Mouse (Mus musculus): ENCODE results near the gene Saxo1. TPM values are rescaled to one million over a fixed set of nuclear protein-coding genes. Genes with fewer than 3 reads are reported as not detected.

The Saxo1 gene
- total and polyA plus RNA-seq, 3 experiments: not detected

DNA sequence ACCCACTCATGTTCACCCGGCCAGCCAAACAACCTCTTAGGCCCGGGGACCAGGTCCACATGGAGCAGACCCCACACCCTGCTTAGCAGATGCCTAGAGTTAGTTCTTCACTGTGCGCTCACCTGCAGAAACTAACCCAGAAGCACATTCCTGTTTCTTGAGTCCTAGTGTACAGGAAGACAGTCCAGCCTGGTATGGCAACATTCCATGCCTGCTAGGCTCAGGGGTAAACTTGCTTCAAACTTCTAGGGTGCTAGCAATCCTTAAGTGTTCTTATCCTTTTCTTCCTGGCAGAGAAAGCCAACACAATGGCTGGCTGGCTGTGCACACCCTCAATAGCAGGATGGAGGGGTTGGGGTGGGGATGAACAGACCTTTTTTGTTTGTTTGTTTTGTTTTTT lies 147.2 kb downstream of the Saxo1 start:
- DNase-seq (ENCODE audit: low read depth, low spot score): no peak
- TF ChIP-seq ETS1 (IDR thresholded peaks at IDR 0.05; ENCODE audit: low read depth, low read length) (no peak), USF1 (IDR thresholded peaks at IDR 0.05; ENCODE audit: low read depth, low read length) (no peak), SIN3A (IDR thresholded peaks at IDR 0.05; ENCODE audit: low read length) (no peak), EP300 (IDR thresholded peaks at IDR 0.05; ENCODE audit: low read depth in 1 of 2, low read length in 2 of 2) (no peak), CTCF (IDR thresholded peaks at IDR 0.05 in 2 of 3, conservative IDR thresholded peaks at IDR 0.05 in 1 of 3; ENCODE audit: control insufficient read depth in 1 of 3, insufficient read depth in 1 of 3, low read depth in 2 of 3, low read length in 3 of 3, poor library complexity in 1 of 3, severe bottlenecking in 1 of 3) (no peak), USF2 (IDR thresholded peaks at IDR 0.05; ENCODE audit: borderline replicate concordance in 1 of 2, insufficient read depth in 1 of 2, low read depth in 1 of 2, low read length in 2 of 2) (no peak), RCOR1 (IDR thresholded peaks at IDR 0.05; ENCODE audit: low read depth, low read length) (no peak), MEF2A (IDR thresholded peaks at IDR 0.05; ENCODE audit: extremely low read depth, insufficient replicate concordance, low read depth, low read length, poor library complexity, severe bottlenecking) (no peak), BHLHE40 (IDR thresholded peaks at IDR 0.05; ENCODE audit: borderline replicate concordance, low read depth, low read length) (no peak)
- Histone ChIP-seq H3K9ac (ENCODE audit: control insufficient read depth, low read depth, low read length, poor library complexity, severe bottlenecking) (no peak overlapping the region), H3K79me2 (ENCODE audit: control insufficient read depth, insufficient read depth, low read length, poor library complexity) (no peaks in the 10 kb centered on the region), H3K4me1 (ENCODE audit: control insufficient read depth in 1 of 2, insufficient read depth in 2 of 2, low read length in 2 of 2) (no peaks in the 10 kb centered on the region), H3K27ac (ENCODE audit: control insufficient read depth, low read depth, low read length) (no peak overlapping the region), H3K9me3 (replicated peaks; ENCODE audit: insufficient read depth, low read length) (no peaks in the 10 kb centered on the region), H3K27me3 (ENCODE audit: control insufficient read depth in 1 of 2, insufficient read depth in 2 of 2, low read length in 2 of 2) (no peaks in the 10 kb centered on the region), H3K36me3 (ENCODE audit: control insufficient read depth in 1 of 2, insufficient read depth in 2 of 2, low read length in 2 of 2) (no peaks in the 10 kb centered on the region), H3K4me3 (ENCODE audit: control insufficient read depth in 1 of 2, insufficient read depth in 1 of 2, low read depth in 2 of 2, low read length in 2 of 2) (no peak overlapping the region)

DNA sequence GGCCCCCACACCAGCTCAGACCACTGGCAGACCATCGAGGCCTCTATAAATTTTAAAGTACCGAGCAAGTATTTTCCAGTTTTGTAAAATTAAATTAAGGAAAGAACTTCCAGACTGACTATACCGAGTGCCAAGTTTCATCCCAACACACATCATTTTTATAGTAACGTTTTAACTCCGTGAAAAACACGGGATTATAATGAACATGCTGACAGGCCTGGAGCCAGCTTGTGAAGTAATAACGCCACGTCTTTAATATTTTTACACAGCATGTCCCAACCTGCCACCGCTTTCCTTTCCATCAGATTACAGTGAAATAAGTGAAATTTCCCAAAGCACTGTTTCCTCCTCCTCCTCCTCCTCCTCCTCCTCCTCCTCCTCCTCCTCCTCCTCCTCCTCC lies 149.7 kb downstream of the Saxo1 start:
- no peak overlapping the region for H3K4me3 ChIP-seq (ENCODE audit: control insufficient read depth in 1 of 2, insufficient read depth in 1 of 2, low read depth in 2 of 2, low read length in 2 of 2)
- H3K27ac ChIP-seq (ENCODE audit: control insufficient read depth, low read depth, low read length): no peak overlapping the region
- no peaks in the 10 kb centered on the region for H3K79me2 ChIP-seq (ENCODE audit: control insufficient read depth, insufficient read depth, low read length, poor library complexity)
- no peaks in the 10 kb centered on the region for H3K4me1 ChIP-seq (ENCODE audit: control insufficient read depth in 1 of 2, insufficient read depth in 2 of 2, low read length in 2 of 2)
- no peaks in the 10 kb centered on the region for H3K27me3 ChIP-seq (ENCODE audit: control insufficient read depth in 1 of 2, insufficient read depth in 2 of 2, low read length in 2 of 2)
- H3K9ac ChIP-seq (ENCODE audit: control insufficient read depth, low read depth, low read length, poor library complexity, severe bottlenecking): no peak overlapping the region
- no peak for DNase-seq (ENCODE audit: low read depth, low spot score)
- H3K36me3 ChIP-seq (ENCODE audit: control insufficient read depth in 1 of 2, insufficient read depth in 2 of 2, low read length in 2 of 2): no peaks in the 10 kb centered on the region
- TF ChIP-seq ZMIZ1 (IDR thresholded peaks at IDR 0.05; ENCODE audit: low read depth, low read length) (no peak), ZNF384 (IDR thresholded peaks at IDR 0.05; ENCODE audit: low read depth, low read length) (no peak), RCOR1 (IDR thresholded peaks at IDR 0.05; ENCODE audit: low read depth, low read length) (no peak)
- no peaks in the 10 kb centered on the region for H3K9me3 ChIP-seq (replicated peaks; ENCODE audit: insufficient read depth, low read length)

DNA sequence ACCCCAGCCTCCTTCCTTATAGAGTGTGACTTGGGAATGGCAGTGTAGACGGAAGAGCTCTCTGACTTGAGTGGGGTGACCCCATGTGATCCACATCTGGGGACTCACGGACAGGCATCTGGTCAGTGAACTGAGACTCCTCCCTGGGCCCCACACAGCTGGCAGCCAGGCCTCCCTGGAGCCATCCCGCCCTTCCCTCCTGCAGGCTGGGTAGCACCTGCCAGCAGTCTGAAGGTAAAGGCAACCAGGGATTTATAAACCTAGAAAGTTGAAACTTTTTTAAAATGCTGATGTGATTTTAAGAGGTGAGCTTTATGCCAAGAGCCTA lies 151.0 kb downstream of the Saxo1 start:
- Histone ChIP-seq H3K4me3 (ENCODE audit: control insufficient read depth in 1 of 2, insufficient read depth in 1 of 2, low read depth in 2 of 2, low read length in 2 of 2) (no peak overlapping the region), H3K27me3 (ENCODE audit: control insufficient read depth in 1 of 2, insufficient read depth in 2 of 2, low read length in 2 of 2) (no peaks in the 10 kb centered on the region), H3K4me1 (ENCODE audit: control insufficient read depth in 1 of 2, insufficient read depth in 2 of 2, low read length in 2 of 2) (no peaks in the 10 kb centered on the region), H3K9me3 (replicated peaks; ENCODE audit: insufficient read depth, low read length) (no peaks in the 10 kb centered on the region), H3K79me2 (ENCODE audit: control insufficient read depth, insufficient read depth, low read length, poor library complexity) (no peaks in the 10 kb centered on the region), H3K27ac (ENCODE audit: control insufficient read depth, low read depth, low read length) (no peak overlapping the region), H3K9ac (ENCODE audit: control insufficient read depth, low read depth, low read length, poor library complexity, severe bottlenecking) (no peak overlapping the region), H3K36me3 (ENCODE audit: control insufficient read depth in 1 of 2, insufficient read depth in 2 of 2, low read length in 2 of 2) (no peaks in the 10 kb centered on the region)
- no peak for TF ChIP-seq TAL1 (IDR thresholded peaks at IDR 0.05; ENCODE audit: low read length)
- no peak for TF ChIP-seq MYC (IDR thresholded peaks at IDR 0.05; ENCODE audit: low read depth, low read length)
- TF ChIP-seq GATA1 (IDR thresholded peaks at IDR 0.05; ENCODE audit: low read depth, low read length): no peak
- no peak for TF ChIP-seq RAD21 (IDR thresholded peaks at IDR 0.05; ENCODE audit: low read depth, low read length)
- TF ChIP-seq HCFC1 (IDR thresholded peaks at IDR 0.05; ENCODE audit: low read depth, low read length): no peak
- no peak for TF ChIP-seq EP300 (IDR thresholded peaks at IDR 0.05; ENCODE audit: low read depth in 1 of 2, low read length in 2 of 2)
- TF ChIP-seq POLR2A (IDR thresholded peaks at IDR 0.05; ENCODE audit: control insufficient read depth in 1 of 2, insufficient read depth in 1 of 2, low read depth in 1 of 2, low read length in 2 of 2, poor library complexity in 1 of 2): no peak
- TF ChIP-seq MAZ (IDR thresholded peaks at IDR 0.05; ENCODE audit: low read depth, low read length): no peak
- TF ChIP-seq ZKSCAN1 (IDR thresholded peaks at IDR 0.05; ENCODE audit: low read depth, low read length): no peak
- TF ChIP-seq TBP (IDR thresholded peaks at IDR 0.05; ENCODE audit: low read depth, low read length): no peak
- TF ChIP-seq ZMIZ1 (IDR thresholded peaks at IDR 0.05; ENCODE audit: low read depth, low read length): no peak
- no peak for TF ChIP-seq MAX (IDR thresholded peaks at IDR 0.05; ENCODE audit: low read length)
- TF ChIP-seq NRF1 (IDR thresholded peaks at IDR 0.05; ENCODE audit: insufficient read depth, low read depth, low read length, poor library complexity, severe bottlenecking): no peak
- no peak for TF ChIP-seq UBTF (IDR thresholded peaks at IDR 0.05; ENCODE audit: borderline replicate concordance, insufficient read depth, low read depth, low read length)
- TF ChIP-seq CHD2 (IDR thresholded peaks at IDR 0.05; ENCODE audit: low read length): no peak
- TF ChIP-seq MEF2A (IDR thresholded peaks at IDR 0.05; ENCODE audit: extremely low read depth, insufficient replicate concordance, low read depth, low read length, poor library complexity, severe bottlenecking): no peak
- TF ChIP-seq USF2 (IDR thresholded peaks at IDR 0.05; ENCODE audit: borderline replicate concordance in 1 of 2, insufficient read depth in 1 of 2, low read depth in 1 of 2, low read length in 2 of 2): no peak
- no peak for TF ChIP-seq BHLHE40 (IDR thresholded peaks at IDR 0.05; ENCODE audit: borderline replicate concordance, low read depth, low read length)
- no peak for DNase-seq (ENCODE audit: low read depth, low spot score)

All from MEL (cell line).